Mouse (Mus musculus): ENCODE data around the gene Bmp3.

Bmp3 gene

DNA sequence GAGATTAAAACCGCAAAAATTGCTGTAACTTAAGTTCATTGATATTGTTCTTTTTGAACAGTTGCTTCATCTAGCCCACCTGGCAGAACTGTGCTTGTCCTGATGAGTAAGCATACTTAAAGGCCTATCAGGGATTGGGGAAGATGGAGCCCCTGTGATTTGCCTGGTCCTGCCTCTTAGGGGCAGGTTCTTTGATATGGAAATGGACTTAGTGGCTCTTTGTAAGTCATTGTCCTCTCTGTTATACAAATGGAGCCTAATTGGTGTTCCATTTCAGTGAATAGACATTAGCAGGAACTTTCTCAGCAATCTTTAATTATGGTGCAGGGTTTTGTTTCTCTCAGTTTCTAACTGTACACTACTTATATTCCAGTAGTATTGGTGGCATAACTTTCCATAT, 67.4 kb downstream of the Bmp3 start:
- no peak for DNase-seq

DNA sequence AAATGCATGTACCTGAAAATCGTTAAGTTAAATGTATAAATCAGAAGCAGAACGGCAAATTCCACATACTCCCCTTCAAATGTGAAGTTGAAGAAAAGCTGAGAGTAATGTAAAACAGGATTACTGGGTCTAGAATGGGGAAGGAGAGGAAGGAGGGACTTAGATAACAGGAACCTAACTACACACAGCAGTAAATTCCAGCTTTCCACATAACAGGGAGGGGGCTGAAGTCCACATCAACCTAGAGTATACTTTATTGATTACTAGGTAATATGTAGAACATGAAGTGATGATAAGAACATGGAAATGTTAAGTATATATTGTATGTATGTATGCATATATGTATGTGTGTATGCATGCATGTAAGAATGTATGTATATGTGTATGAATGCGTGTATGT, 68.7 kb downstream of the Bmp3 start:
- no peak for DNase-seq
